Comparison of ENCODE assay signal across 9 mouse cellular contexts in the genomic region with DNA sequence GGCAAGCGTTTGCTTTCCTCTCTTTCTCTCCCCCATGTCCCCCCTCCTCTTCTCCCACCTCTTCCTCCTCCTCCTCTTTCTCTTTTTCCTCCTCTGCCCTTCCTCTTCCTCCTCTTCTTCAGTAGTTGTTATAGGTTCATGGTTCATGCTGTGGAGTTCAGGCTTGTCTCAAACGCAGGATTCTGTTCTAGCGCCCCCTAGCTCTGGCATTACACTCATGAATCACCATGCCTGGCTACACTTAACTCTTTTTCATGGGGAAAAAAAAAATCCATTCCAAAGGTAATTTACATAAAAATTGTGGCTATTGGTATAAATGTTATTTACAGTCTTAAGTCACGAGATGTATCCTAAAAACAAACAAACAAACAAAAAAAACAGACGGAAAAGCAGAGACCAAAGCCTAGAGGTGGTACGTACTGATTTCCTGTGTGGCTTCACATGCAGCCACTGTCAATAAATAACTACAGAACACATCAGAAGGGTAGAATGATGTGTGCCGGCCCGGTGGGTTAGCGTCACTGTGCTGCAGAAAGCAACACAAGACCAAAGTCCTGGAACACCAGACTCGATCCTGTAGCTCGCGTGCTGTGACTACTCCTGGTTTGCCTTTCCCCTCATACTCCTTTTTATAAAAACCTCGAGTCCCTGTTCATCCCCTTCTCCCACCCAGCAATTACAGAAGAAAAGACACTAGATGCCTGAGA. TPM values are rescaled to one million over a fixed set of nuclear protein-coding genes. Genes with fewer than 3 reads are reported as not detected.
DNase-seq lines count a peak whose midpoint lies in the region; ATAC-seq lines count a peak whose summit lies in the region.
"Had no signal": no experiment of that assay in that cellular context is flagged by ENCODE, and none has a peak within 500 bp of the region (broad histone marks: within the 10 kb centered on the region; RNA-seq: fewer than 3 reads in every experiment).

No protein-coding gene starts in this region.

- H3K27ac ChIP-seq in midbrain, embryonic 15.5 days, result peak overlapping the region; percentile 22; the same call in 1 of the 2 replicates
- H3K27ac ChIP-seq in midbrain, embryonic 16.5 days (ENCODE audit: low read length), result no peak overlapping the region

- 57% methylated on average over 13 of the region's 13 CpGs for WGBS in midbrain, embryonic 15.5 days
- 57% methylated on average over 13 of the region's 13 CpGs for WGBS in midbrain, embryonic 16.5 days

- no peaks in the 10 kb centered on the region for H3K27me3 ChIP-seq in midbrain, embryonic 15.5 days (replicated peaks)
- H3K27me3 ChIP-seq in midbrain, embryonic 16.5 days (ENCODE audit: control insufficient read depth, insufficient read depth, low read depth, low read length), result no peaks in the 10 kb centered on the region

- peak; percentile 29 for DNase-seq in gastrocnemius, adult 18-20 months (ENCODE audit: low spot score)
- no peak for DNase-seq in gastrocnemius, adult 8-10 months (ENCODE audit: low spot score in 2 of 2)
- peak; percentile 62 for DNase-seq in adipocyte (ENCODE audit: low spot score)
- peak; percentile 72 for DNase-seq in heart, postnatal 4 days

- no peak overlapping the region for H3K9ac ChIP-seq in midbrain, embryonic 15.5 days
- H3K9ac ChIP-seq in midbrain, embryonic 16.5 days (ENCODE audit: low read depth, low read length), result no peak overlapping the region

- no peak for ATAC-seq in midbrain, embryonic 15.5 days (replicated peaks)
- ATAC-seq in midbrain, embryonic 16.5 days, result no peak
- peak; percentile 60 for ATAC-seq in megakaryocyte progenitor cell, adult 5-6 weeks (replicated peaks; ENCODE audit: poor library complexity)
- ATAC-seq in megakaryocyte, adult 5-6 weeks (ENCODE audit: poor library complexity, severe bottlenecking), result no peak

- peaks cover 59% of the 10 kb centered on the region for H3K4me1 ChIP-seq in midbrain, embryonic 15.5 days
- H3K4me1 ChIP-seq in midbrain, embryonic 16.5 days (ENCODE audit: control insufficient read depth, insufficient read depth, low read length), result peaks cover 37% of the 10 kb centered on the region

- no peak overlapping the region for H3K4me2 ChIP-seq in midbrain, embryonic 15.5 days
- no peak overlapping the region for H3K4me2 ChIP-seq in midbrain, embryonic 16.5 days (ENCODE audit: low read length)

- no peaks in the 10 kb centered on the region for H3K9me3 ChIP-seq in midbrain, embryonic 15.5 days
- H3K9me3 ChIP-seq in midbrain, embryonic 16.5 days (replicated peaks; ENCODE audit: control insufficient read depth, low read length, poor library complexity, severe bottlenecking), result no peaks in the 10 kb centered on the region
- H3K9me3 ChIP-seq: megakaryocyte, embryonic 14.5 days had no signal

- no peaks in the 10 kb centered on the region for H3K36me3 ChIP-seq in midbrain, embryonic 15.5 days (replicated peaks)
- H3K36me3 ChIP-seq in midbrain, embryonic 16.5 days (ENCODE audit: control insufficient read depth, insufficient read depth, low read length), result no peaks in the 10 kb centered on the region

- no peak overlapping the region for H3K4me3 ChIP-seq in midbrain, embryonic 15.5 days
- H3K4me3 ChIP-seq in midbrain, embryonic 16.5 days (ENCODE audit: low read depth, low read length), result no peak overlapping the region
- H3K4me3 ChIP-seq: megakaryocyte, embryonic 14.5 days had no signal

RNA-seq across cellular contexts. Expression of a gene that starts 3.4 kb away (rescaled TPM):
- 10 to 100 TPM; 12.3 to 17.3 TPM for total RNA-seq in gastrocnemius, adult 18-20 months (2021)
- 10 to 100 TPM; 15.7 to 22.0 (median 19.6) TPM for total RNA-seq in gastrocnemius, adult 8-10 months (2022)
- polyA plus RNA-seq in midbrain, embryonic 15.5 days (2015; fragmentation: Nextera tagmentation; extraction: Ambion mirVana), result 31.9 and 35.8 TPM in 2 replicates
- polyA plus RNA-seq in midbrain, embryonic 16.5 days (2015; fragmentation: Nextera tagmentation; extraction: Ambion mirVana), result 40.6 and 47.9 TPM in 2 replicates
- total RNA-seq in heart, postnatal 4 days (2021), result 10 to 100 TPM; 33.0 to 34.3 TPM
- total RNA-seq in megakaryocyte progenitor cell, adult 5-6 weeks (2015), result 7.9 and 8.4 TPM in 2 replicates
- 58.6 and 68.0 TPM in 2 replicates for total RNA-seq in megakaryocyte progenitor cell, adult 5-6 weeks (2017)
- 1.4 and 6.4 TPM in 2 replicates for total RNA-seq in megakaryocyte, adult 5-6 weeks (2015)
- 29.1 and 31.6 TPM in 2 replicates for total RNA-seq in megakaryocyte, adult 5-6 weeks (2017)

Comparison
In these comparisons a context has a peak if more than half of its experiments do, and no peak if none do; other contexts are left out.
1. DNase-seq: peak in gastrocnemius, adult 18-20 months (single experiment), adipocyte (single experiment) and heart, postnatal 4 days (single experiment); none in gastrocnemius, adult 8-10 months (0 of 2).